Mouse (Mus musculus) CD4-positive, CD25-positive, alpha-beta regulatory T cell (primary cell): ENCODE results near the gene Adamts2. TPM values are rescaled to one million over a fixed set of nuclear protein-coding genes. Genes with fewer than 3 reads are reported as not detected.

Experiments used
- polyA plus RNA-seq: library from polyadenylated mRNA; unstranded; fragments of 100-300 nt; shearing (Covaris generic); gene quantifications from one replicate; pipeline ENCODE4 v1.2.1, GENCODE M21; 2017

Adamts2 gene
- polyA plus RNA-seq: 0.11 TPM

GRCm38 (mm10) chr11:50601641-50602355, at the start of gene Adamts2:
Gene Adamts2, plus strand, starts transcription at chr11:50602084.

GRCm38 (mm10) chr11:50827010-50827953, 225.4 kb downstream of the Adamts2 start, which contains the start of gene Zfp354c:
Gene Zfp354c, minus strand, starts transcription at chr11:50827724.

GRCm38 (mm10) chr11:50841023-50841735, 239.3 kb downstream of the Adamts2 start, which contains the start of gene Zfp879:
Gene Zfp879, minus strand, starts transcription at chr11:50841552.

GRCm38 (mm10) chr11:50850177-50850735, 248.4 kb downstream of the Adamts2 start, which contains the start of gene Grm6:
Gene Grm6, plus strand, starts transcription at chr11:50850685.

Other genes starting within 250 kb of the Adamts2 start
- gene Cby3, start 247.6 kb upstream of the Adamts2 start, polyA plus RNA-seq: not detected
- 234 TPM for gene Hnrnph1, start 225.1 kb upstream of the Adamts2 start, polyA plus RNA-seq
- gene Rufy1, start 171.0 kb upstream of the Adamts2 start, polyA plus RNA-seq: 34.0 TPM
- 3.3 TPM for gene Zfp354c, start 225.6 kb downstream of the Adamts2 start, polyA plus RNA-seq
- gene Zfp879, start 239.5 kb downstream of the Adamts2 start, polyA plus RNA-seq: 0.14 TPM
- gene Grm6, start 248.6 kb downstream of the Adamts2 start, polyA plus RNA-seq: 0.69 TPM